Mouse (Mus musculus): ENCODE data around the gene Sash1. TPM values are rescaled to one million over a fixed set of nuclear protein-coding genes. Genes with fewer than 3 reads are reported as not detected.

Sash1 gene
- polyA plus RNA-seq, 1 experiment: 4.7 TPM

DNA sequence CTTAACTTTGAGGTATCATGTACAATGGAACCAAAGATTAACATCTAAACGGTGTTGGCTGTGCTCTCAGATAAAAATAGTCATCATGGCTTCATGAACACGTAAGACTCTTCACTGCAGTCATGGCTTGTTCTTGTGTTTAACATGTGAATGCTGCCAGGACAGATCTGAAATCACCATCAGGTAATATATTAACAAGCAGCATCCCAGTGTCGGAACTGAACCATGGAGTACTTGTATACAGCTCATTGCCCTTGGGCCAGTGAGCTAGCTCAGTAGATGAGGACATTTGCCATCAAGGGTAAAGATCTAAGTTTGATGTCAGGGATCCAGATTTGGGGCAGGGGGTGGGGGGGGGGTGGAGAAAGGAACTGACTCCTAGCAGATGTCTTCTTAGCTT lies 41.0 kb upstream of the Sash1 start:
- H3K27ac ChIP-seq (ENCODE audit: control insufficient read depth, insufficient read depth, low read depth, low read length, poor library complexity): no peak overlapping the region
- WGBS: 77% methylated on average over 3 of the region's 3 CpGs
- peaks cover 2% of the 10 kb centered on the region; the same call in 1 of the 2 replicates for H3K4me1 ChIP-seq (ENCODE audit: control insufficient read depth, insufficient read depth, low read length)

GRCm38 (mm10) chr10:8926295-8926694 lies 40.4 kb upstream of the Sash1 start:
- Histone ChIP-seq H3K4me3 (replicated peaks; ENCODE audit: control insufficient read depth, low read depth, low read length) (no peak overlapping the region), H3K4me1 (ENCODE audit: control insufficient read depth, insufficient read depth, low read length) (peaks cover 2% of the 10 kb centered on the region; the same call in 1 of the 2 replicates), H3K27ac (ENCODE audit: control insufficient read depth, insufficient read depth, low read depth, low read length, poor library complexity) (peak overlapping the region; percentile 33; the same call in 1 of the 2 replicates)
- WGBS: 28% methylated on average over 3 of the region's 3 CpGs
- TF ChIP-seq CTCF (IDR thresholded peaks at IDR 0.05; ENCODE audit: control insufficient read depth, insufficient read depth, low read length): no peak
- no peak for TF ChIP-seq POLR2A (IDR thresholded peaks at IDR 0.05; ENCODE audit: borderline replicate concordance, control insufficient read depth, low read depth, low read length)

More for the DNA sequence above, 41.0 kb upstream of the Sash1 start:
- no peak overlapping the region for H3K4me3 ChIP-seq (replicated peaks; ENCODE audit: control insufficient read depth, low read depth, low read length)
- no peak for TF ChIP-seq CTCF (IDR thresholded peaks at IDR 0.05; ENCODE audit: control insufficient read depth, insufficient read depth, low read length)
- TF ChIP-seq POLR2A (IDR thresholded peaks at IDR 0.05; ENCODE audit: borderline replicate concordance, control insufficient read depth, low read depth, low read length): no peak

- TF ChIP-seq CTCF (IDR thresholded peaks at IDR 0.05; ENCODE audit: control insufficient read depth, insufficient read depth, low read length) (no peak), POLR2A (IDR thresholded peaks at IDR 0.05; ENCODE audit: borderline replicate concordance, control insufficient read depth, low read depth, low read length) (no peak)
- Histone ChIP-seq H3K27ac (ENCODE audit: control insufficient read depth, insufficient read depth, low read depth, low read length, poor library complexity) (no peak overlapping the region), H3K4me1 (ENCODE audit: control insufficient read depth, insufficient read depth, low read length) (peaks cover 2% of the 10 kb centered on the region; the same call in 1 of the 2 replicates), H3K4me3 (replicated peaks; ENCODE audit: control insufficient read depth, low read depth, low read length) (no peak overlapping the region)
- WGBS: 7% methylated on average over 5 of the region's 5 CpGs
These were observed 39.4 kb upstream of the Sash1 start for GRCm38 (mm10) chr10:8925299-8925698.

GRCm38 (mm10) chr10:8921098-8921693 lies 35.3 kb upstream of the Sash1 start:
- WGBS: 82% methylated on average over 11 of the region's 11 CpGs
- TF ChIP-seq CTCF (IDR thresholded peaks at IDR 0.05; ENCODE audit: control insufficient read depth, insufficient read depth, low read length) (no peak), POLR2A (IDR thresholded peaks at IDR 0.05; ENCODE audit: borderline replicate concordance, control insufficient read depth, low read depth, low read length) (no peak)
- no peak overlapping the region for H3K27ac ChIP-seq (ENCODE audit: control insufficient read depth, insufficient read depth, low read depth, low read length, poor library complexity)
- no peak overlapping the region for H3K4me3 ChIP-seq (replicated peaks; ENCODE audit: control insufficient read depth, low read depth, low read length)
- peaks cover 1% of the 10 kb centered on the region; the same call in 1 of the 2 replicates for H3K4me1 ChIP-seq (ENCODE audit: control insufficient read depth, insufficient read depth, low read length)

GRCm38 (mm10) chr10:8917798-8918197 lies 31.9 kb upstream of the Sash1 start:
- WGBS: 42% methylated on average over 2 of the region's 2 CpGs
- H3K4me3 ChIP-seq (replicated peaks; ENCODE audit: control insufficient read depth, low read depth, low read length): no peak overlapping the region
- H3K4me1 ChIP-seq (ENCODE audit: control insufficient read depth, insufficient read depth, low read length): no peaks in the 10 kb centered on the region
- no peak overlapping the region for H3K27ac ChIP-seq (ENCODE audit: control insufficient read depth, insufficient read depth, low read depth, low read length, poor library complexity)
- TF ChIP-seq CTCF (IDR thresholded peaks at IDR 0.05; ENCODE audit: control insufficient read depth, insufficient read depth, low read length) (no peak), POLR2A (IDR thresholded peaks at IDR 0.05; ENCODE audit: borderline replicate concordance, control insufficient read depth, low read depth, low read length) (no peak)

- 86% methylated on average over 4 of the region's 4 CpGs for WGBS
- no peaks in the 10 kb centered on the region for H3K4me1 ChIP-seq (ENCODE audit: control insufficient read depth, insufficient read depth, low read length)
- TF ChIP-seq CTCF (IDR thresholded peaks at IDR 0.05; ENCODE audit: control insufficient read depth, insufficient read depth, low read length): no peak
- TF ChIP-seq POLR2A (IDR thresholded peaks at IDR 0.05; ENCODE audit: borderline replicate concordance, control insufficient read depth, low read depth, low read length): no peak
- no peak overlapping the region for H3K4me3 ChIP-seq (replicated peaks; ENCODE audit: control insufficient read depth, low read depth, low read length)
- H3K27ac ChIP-seq (ENCODE audit: control insufficient read depth, insufficient read depth, low read depth, low read length, poor library complexity): no peak overlapping the region
These were observed 31.5 kb upstream of the Sash1 start for GRCm38 (mm10) chr10:8917350-8917749.

DNA sequence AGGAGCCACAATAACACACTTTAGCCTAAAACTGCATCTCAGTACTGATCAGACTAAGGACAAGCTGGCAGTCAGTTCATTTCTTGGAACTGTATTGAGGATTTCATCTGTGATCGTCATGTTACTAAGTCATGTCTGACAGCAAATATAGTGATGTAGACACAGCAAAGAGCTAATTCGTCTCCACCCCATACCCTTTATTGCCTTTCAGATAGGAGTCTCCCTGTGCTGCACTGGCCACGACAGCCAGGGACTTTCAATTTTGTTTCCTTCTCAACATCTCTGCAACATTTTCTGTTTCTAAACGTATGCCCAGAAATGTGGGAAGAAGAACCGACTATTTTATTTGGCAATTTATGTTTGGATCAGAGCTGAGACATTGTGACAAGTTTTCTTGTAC lies 29.9 kb upstream of the Sash1 start:
- Histone ChIP-seq H3K4me1 (ENCODE audit: control insufficient read depth, insufficient read depth, low read length) (peaks cover 1% of the 10 kb centered on the region), H3K4me3 (replicated peaks; ENCODE audit: control insufficient read depth, low read depth, low read length) (no peak overlapping the region), H3K27ac (ENCODE audit: control insufficient read depth, insufficient read depth, low read depth, low read length, poor library complexity) (no peak overlapping the region)
- WGBS: 62% methylated on average over 5 of the region's 5 CpGs
- no peak for TF ChIP-seq POLR2A (IDR thresholded peaks at IDR 0.05; ENCODE audit: borderline replicate concordance, control insufficient read depth, low read depth, low read length)
- no peak for TF ChIP-seq CTCF (IDR thresholded peaks at IDR 0.05; ENCODE audit: control insufficient read depth, insufficient read depth, low read length)

GRCm38 (mm10) chr10:8913904-8914303 lies 28.0 kb upstream of the Sash1 start:
- H3K4me1 ChIP-seq (ENCODE audit: control insufficient read depth, insufficient read depth, low read length): peaks cover 1% of the 10 kb centered on the region
- TF ChIP-seq CTCF (IDR thresholded peaks at IDR 0.05; ENCODE audit: control insufficient read depth, insufficient read depth, low read length): no peak
- TF ChIP-seq POLR2A (IDR thresholded peaks at IDR 0.05; ENCODE audit: borderline replicate concordance, control insufficient read depth, low read depth, low read length): no peak
- H3K27ac ChIP-seq (ENCODE audit: control insufficient read depth, insufficient read depth, low read depth, low read length, poor library complexity): no peak overlapping the region
- 81% methylated on average over 4 of the region's 4 CpGs for WGBS
- H3K4me3 ChIP-seq (replicated peaks; ENCODE audit: control insufficient read depth, low read depth, low read length): no peak overlapping the region

Measured in bone marrow, adult 2 months (tissue).